Mouse (Mus musculus) spleen, adult 2 months (tissue): ENCODE results near the gene Rpl19.

Source experiments
- CTCF ChIP-seq: fragments of 200-500 bp; IDR thresholded peaks from 2 replicates; pipeline ENCODE4 v1.5.1; 2011; ENCODE audit warnings: mild to moderate bottlenecking, inconsistent platforms; ENCODE audit not compliant: insufficient read depth, insufficient read length, insufficient replicate concordance; ENCODE audit errors: extremely low read depth
- POLR2A ChIP-seq: fragments of 200-500 bp; IDR thresholded peaks from 2 replicates; pipeline ENCODE4 v1.6.1; 2011; ENCODE audit warnings: low read depth, low read length, inconsistent platforms

DNA sequence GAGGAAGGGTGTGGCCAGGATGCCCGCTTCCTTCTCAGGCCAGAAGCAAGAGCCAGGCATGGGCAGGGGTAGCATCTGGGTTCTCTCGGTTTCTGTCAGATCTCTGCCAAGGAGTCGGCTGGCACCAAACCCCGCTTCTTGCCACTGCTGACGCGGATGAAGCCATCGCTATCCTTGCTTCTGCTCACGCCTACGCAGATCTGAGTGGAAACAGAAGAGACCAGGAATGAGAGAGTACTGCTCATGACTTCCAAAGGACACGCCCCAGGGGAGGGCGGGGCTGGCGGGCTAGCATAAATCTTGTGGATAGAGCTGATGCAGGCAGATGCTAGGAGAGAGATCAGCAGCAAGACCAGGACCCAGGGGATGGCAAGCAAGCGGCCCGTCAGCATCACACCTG lies 11.4 kb downstream of the Rpl19 start:
- TF ChIP-seq POLR2A (no peak), CTCF (no peak)
